Mouse (Mus musculus): ENCODE measurements around the gene Med7.

Med7 gene

DNA sequence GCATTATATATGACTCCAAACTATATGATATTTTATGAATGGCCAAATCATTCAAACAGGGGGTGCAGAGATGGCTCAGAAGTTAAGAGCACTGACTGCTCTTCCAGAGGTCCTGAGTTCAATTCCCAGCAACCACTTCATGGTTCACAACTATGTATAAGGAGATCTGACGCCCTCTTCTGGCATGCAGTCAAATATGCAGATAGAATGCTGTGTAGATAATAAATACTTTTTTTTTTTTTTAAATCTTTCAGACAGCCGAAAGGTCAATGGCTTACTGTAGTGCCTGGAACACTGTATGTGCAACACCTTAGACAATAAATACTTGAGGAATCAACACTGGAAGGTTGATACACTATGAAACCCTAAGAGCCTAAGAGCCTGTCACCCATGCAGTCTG is 6.6 kb upstream of the Med7 start:
- DNase-seq (ENCODE audit: low spot score in 2 of 2) = no peak

DNA sequence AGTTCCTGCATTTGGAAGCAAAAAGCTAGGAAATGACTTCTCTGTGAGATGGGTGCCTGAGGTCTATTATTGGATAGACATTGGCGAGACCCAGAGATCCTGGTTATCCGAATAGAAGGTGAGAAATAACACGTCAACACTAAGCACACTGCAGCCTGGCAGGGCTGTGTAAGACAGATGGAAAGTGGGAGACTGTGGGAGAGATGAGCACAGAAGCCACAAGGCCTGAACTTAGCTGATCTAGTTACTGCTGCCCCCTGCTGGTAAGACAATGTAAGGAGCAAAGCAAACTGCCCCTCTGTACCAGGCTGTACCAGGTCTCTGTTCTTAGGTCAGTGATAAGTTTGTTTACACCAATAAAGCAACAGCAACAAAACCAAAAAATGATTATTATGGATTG is 5.6 kb upstream of the Med7 start:
- peak; percentile 76 to 90 for DNase-seq (ENCODE audit: low spot score in 2 of 2)

DNA sequence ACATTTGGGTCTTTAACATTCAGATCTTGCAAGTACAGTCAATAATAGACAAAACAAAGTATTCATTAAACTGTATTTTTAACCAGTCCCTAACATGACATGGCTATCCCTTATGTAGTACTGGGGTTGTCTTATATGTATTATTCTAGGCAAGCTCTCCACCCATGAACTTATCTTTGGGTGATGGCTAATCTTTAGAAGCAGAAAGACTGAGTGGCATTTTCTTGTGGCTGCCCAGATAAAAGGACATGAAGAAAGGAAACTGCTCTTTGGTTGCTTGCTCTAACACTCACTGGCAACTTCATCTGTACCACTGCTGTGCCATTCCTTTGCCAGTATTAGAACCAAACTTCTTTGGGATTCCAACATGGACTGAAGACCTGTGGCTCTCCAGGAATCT is 1.4 kb upstream of the Med7 start:
- no peak for DNase-seq (ENCODE audit: low spot score in 2 of 2)

DNA sequence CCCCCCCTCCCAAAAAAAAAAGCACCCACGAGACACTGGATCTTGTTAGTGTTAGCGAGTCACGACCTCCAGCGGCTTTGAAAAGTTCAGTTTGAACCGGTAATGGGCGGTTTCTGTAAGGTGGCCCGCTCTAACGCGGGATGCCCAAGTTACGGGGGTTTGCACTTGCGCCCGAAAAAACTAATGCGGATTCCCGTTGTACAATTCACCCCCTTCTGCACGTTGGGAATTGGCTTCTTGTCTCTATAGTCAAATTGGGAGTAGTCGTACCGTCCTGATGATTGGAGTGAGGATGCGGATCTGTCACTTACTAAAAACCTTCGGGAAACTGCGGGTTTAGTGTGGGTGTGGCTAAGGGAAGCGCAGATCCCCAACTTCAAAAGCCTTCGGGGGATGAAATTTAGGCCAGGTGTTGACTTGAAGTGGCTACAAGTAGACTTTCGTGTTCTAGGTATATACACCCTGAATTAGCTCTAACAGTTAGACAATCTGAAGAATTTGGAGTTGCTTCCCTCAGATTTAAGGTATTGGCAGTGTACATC is 805 bp downstream of the Med7 start:
- no peak for DNase-seq (ENCODE audit: low spot score in 2 of 2)

DNA sequence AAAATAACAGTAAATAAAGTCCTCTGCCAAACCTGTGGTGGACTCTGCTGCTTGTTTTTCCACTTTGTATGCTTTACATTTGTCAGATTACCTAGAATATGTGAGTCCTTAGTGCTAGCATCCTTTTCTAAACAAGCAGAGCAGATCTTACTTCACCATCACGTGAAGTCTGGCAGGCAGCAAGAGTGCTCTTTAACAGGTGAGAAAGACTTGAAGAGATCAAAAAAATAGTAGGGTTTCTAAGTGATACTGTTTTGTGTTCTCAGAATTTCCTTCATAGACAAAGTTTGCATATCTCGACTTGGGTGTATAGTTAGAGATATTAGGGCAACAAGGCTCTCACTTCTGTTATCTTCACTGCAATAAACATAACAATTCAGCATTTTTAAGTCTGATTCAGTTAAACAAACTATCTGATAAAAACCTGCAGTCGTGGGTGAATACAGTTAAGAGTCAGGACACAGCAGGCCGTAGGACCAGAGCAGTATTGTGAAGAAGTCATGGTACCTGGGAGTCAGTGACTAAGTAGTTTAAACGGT is 2.3 kb downstream of the Med7 start:
- DNase-seq (ENCODE audit: low spot score in 2 of 2) = no peak

DNA sequence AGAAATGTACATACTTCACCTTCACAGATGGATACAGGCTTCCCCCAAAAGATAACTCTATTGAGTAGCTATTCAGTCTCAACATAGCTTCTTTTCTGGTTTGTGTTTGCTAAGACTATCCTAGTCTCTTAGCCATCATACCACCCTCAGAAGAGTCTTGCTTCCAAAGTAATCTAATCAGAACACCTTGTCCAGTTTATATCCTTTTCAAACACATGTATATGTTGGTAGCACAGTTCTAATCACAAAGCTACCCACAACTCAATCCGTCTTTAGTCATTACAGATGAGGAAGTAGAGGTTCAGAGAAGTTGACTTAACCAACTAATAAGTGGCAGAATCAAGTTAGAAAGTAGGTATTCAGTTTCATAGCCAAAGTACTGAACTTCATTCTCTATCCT is 5.0 kb downstream of the Med7 start:
- DNase-seq (ENCODE audit: low spot score in 2 of 2) = no peak

DNA sequence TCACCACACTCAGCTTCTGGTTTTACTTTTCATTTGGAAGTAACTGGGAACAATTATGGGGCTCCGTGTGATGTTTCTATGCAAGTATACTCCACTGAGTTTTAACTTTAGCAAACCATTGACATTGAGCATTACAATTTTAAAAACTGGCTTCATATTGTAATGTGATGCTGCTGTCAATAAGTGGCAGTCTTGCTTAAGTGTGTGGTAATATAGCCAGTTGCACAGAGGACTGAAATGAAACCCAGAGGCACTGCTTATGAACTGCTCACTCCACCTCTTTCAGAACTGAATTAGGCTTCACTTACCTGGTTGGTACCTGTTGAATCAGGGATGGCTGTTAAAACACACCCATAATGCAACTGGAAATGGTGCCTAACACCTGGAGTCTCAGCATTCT is 6.4 kb downstream of the Med7 start:
- no peak for DNase-seq (ENCODE audit: low spot score in 2 of 2)

DNA sequence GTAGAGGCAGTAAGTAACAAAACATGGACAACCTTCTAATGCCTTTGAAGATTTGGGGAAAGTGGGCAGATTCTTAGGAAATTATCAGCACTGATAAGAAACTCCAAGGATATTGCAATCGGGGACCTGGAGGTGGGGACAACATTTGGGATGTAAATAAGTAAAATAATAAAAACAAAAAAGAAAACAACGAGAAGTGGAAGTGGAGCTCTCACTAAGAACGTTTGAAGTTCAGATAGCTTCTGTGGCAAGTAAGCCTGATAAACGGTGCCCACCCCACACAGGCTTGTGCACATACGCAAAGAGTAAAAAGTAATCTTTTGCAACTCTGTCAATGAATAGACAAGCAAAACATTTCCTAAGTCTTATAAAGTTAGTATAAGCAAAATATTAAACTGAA is 7.3 kb downstream of the Med7 start:
- no peak for DNase-seq (ENCODE audit: low spot score in 2 of 2)

DNA sequence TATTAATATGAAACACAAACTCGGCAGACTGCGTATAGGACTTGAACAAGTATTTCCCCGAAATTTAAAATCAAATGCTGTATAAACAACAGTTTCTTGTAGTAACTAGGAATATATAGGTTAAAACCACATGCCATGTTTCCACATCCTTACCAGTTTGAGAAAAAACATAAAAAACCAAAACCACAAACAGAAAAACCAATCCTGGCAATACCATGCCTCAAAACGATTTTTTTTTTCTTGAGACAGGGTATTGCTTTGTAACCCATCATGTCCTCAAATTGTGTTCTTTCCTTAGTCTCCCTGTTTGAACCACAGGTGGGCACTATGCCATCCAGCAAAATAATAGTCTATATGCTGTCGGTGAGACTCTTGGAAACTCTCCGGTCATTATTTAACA is 9.4 kb downstream of the Med7 start:
- DNase-seq (ENCODE audit: low spot score in 2 of 2) = no peak

DNA sequence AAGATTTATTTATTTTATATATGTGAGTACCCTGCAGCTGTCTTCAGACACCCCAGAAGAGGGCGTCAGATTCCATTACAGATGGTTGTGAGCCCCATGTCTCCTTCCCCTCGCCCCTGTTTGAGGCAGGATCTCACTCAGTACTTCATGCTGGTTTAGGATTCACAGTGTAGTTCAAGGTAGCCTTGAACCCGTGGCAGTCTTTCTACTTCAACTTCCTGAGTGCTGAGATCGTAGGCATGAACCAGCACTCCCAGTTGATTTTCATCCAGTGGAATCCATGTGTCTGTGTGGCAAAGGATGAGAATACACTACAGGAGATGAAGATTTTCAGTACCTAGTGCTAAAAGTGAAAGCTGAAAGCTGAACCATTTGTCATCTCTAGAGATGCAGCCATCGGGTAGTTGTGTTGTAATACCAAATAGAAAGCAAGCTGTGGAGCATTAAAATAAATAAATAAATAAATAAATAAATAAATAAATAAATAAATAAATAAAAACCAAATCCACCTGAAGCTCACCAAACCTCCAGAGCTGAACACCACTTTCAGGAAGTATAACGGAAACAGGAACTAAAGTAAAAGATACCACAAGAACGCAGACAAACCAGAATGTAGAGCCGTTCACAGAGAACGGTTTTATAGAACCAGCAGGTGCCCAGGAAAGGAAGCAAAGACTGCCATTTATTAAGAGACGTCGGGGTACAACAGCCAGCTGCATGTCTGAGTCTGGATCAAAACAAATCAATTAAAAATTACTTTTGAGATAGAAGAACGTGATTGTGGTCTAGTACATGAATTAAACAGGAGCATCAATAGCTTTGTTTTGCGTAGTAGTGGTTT is 11.1 kb downstream of the Med7 start:
- DNase-seq (ENCODE audit: low spot score in 2 of 2) = no peak

DNA sequence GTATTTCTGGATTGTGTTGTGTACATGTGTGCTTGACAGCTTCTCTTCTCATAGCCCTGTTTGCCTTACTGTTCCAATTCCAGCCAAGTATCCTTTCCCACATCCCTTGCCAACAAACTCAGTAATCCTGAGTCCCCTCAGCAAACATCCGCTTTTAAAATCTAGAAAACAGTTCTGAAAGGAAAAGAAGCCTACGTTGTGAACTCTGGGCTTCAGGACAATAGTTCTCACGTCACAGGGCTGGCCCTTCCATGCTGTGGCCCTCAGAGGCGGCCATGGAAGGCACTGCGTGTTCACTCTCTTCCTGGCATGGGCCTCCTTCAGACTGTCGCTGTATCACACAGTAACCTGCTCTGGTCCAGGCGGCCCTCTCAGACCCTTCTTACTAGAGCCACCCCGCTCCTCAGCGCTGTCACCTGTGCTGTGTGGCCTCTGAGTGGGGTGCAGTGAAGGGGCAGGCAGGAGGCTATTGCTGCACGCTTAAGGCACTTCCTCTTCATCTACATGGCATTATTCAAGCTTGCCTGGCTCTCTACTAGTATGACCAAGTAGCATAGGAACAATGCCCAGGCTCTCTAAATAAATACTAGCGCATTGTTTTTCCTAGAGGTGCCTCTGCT is 12.8 kb downstream of the Med7 start:
- DNase-seq (ENCODE audit: low spot score in 2 of 2) = no peak

DNA sequence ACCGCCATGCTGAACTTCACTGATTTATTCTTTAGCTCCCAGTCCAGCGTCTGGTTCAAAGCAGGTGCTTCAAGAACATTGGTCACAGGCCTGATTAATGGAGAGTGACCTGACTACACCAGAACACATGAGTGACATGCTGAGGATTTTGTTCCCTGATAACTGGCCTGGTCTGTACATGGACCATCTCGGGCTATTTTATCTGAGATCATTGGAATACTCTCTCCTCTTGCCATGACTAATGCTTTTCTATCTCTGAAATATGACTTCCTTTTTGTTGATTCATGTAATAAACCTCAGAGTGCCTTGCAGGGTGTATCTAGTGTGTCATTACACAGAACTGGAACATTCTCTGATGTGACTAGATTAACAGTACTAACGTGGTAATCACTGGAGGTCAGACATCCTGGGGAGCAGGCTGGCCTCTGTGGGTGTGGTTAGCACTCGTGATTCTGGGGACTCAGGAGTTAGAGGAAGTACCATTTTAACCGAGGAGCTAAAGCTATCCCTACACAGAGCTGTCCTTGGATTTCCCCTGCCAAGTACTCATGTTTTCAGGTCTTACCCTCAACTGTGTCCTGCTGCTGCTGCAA is 17.8 kb downstream of the Med7 start, which contains the start of gene Havcr2:
TSS of gene Havcr2 (plus strand) at position 483 of the 593 bp plus-strand sequence.
- no peak for DNase-seq (ENCODE audit: low spot score in 2 of 2)

DNA sequence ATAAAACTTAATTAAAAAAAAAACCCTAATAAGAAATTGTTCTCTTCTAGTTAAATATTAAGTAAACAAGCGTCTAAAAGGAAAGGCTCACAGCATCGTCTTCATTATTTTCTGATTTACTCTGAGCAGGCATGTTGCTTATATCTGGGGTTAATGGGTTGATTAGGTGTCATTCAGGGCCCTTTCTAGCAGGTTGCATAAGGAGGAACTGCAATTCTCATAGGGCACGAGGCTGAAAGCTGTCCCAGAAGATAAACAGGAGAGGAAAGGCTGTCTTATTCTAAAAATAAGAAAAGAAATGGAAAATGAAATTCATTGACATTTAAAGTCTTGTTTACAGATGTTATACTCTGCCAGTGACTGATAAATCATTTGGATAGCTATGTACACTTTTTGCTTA is 23.2 kb downstream of the Med7 start:
- DNase-seq (ENCODE audit: low spot score in 2 of 2) = no peak

DNA sequence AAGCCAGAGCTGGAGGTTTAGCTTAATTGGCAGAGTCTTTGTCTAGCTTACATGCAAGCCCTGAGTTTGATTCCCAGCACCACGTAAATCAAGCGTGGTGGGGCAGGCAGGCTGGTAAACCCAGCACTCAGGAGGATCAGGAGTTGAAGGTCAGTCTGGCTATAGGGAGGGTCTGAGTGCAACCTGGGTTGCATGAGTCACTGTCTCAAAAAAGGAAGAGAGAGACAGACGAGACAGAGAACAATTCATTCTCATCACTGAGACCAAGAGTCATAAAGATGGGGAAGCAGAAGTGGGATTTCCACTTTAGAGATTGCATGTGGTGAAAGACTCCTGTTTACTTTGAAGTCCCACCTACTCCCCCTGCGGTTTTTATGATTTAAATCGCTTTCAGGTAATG is 24.6 kb downstream of the Med7 start:
- DNase-seq (ENCODE audit: low spot score in 2 of 2) = no peak

DNA sequence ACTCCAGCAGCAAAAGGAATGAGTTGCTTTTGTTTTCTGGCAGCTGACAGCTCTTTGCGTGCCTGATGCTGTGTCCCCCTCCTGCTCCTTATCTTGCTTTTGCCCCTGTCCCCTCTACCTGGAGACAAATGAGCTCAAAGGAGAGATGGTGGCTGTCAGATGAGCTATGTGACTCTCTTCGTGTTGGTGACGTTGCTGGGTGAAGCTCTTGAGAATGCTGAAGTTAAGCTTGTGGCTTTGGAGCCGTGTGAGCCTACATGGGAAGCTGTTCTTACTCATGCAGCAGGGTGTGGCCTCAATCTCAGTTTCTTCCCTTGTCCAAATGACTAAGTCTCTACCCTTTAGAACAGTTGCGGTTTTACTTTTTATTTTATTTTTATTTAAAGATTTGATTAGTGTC is 25.2 kb downstream of the Med7 start:
- DNase-seq (ENCODE audit: low spot score in 2 of 2) = no peak

DNA sequence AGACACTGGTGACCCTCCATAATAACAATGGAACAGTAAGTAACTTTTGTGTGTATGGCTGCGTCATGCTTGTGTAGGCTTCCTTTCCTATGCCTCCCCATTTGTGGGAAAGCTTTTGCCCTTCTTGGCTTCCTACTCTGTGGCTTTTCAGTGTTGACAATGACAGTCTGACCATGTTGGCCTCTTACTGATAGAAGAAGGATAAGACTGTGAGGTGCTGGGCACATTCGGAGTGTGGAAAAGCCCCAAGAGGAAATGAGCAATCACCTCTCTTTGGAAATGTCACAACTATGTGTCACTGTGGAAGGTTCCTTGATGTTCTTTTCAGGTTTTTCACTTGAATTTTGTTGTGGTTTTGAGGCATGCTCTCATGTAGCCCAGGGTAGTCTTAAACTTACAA is 30.2 kb downstream of the Med7 start:
- DNase-seq (ENCODE audit: low spot score in 2 of 2) = no peak

DNA sequence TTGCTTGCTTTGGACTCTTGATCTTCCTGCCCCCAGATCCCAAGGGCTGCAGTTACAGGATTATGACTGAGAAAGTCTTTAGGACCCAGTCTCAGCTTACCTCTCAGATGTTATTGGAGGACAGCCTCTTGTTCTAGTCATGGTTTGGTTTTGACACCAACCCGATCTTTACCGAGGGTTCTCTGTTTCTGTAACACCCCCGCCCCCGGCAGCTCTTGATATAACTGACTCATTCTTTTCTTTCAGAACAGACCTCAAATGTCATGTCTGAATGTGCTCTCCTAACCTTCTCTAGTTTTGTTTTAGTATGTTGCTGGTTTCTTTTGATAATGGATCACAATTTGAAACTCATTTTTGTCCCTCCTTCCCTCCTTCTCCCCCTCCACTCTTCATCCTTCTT is 37.5 kb downstream of the Med7 start:
- DNase-seq (ENCODE audit: low spot score in 2 of 2) = no peak

DNA sequence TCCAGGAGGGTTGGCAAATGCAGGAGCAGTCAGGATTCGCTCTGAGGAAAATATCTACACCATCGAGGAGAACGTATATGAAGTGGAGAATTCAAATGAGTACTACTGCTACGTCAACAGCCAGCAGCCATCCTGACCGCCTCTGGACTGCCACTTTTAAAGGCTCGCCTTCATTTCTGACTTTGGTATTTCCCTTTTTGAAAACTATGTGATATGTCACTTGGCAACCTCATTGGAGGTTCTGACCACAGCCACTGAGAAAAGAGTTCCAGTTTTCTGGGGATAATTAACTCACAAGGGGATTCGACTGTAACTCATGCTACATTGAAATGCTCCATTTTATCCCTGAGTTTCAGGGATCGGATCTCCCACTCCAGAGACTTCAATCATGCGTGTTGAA is 42.6 kb downstream of the Med7 start:
- DNase-seq (ENCODE audit: low spot score in 2 of 2) = no peak

DNA sequence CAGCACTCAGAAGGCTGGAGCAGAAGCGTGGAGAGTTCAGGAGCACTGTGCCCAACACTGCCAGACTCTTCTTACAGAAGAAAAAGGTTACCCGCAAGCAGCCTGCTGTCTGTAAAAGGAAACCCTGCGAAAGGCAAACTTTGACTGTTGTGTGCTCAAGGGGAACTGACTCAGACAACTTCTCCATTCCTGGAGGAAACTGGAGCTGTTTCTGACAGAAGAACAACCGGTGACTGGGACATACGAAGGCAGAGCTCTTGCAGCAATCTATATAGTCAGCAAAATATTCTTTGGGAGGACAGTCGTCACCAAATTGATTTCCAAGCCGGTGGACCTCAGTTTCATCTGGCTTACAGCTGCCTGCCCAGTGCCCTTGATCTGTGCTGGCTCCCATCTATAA is 43.8 kb downstream of the Med7 start:
- peak in 1 of 2 experiments; percentile 11 for DNase-seq (ENCODE audit: low spot score in 2 of 2)

DNA sequence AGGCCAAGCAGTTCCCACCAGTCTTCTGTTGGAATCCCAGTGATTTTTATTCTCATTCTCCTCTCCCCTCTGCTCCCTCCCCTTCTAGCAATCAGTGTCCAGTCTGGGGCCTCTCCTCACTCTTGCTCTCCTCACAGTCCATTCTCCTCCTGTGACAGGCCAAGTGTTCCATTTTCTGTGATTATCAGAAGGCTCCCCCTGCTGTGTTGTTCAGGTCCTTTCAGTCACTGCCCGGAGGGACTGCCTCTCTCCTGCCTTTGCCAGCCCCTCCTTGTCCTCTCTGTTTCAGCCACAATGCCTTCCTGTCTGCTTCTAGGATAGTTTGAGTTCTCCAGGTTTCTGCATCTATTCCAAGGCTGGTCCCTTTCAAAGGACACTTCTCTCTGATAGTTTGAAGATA is 51.5 kb downstream of the Med7 start:
- DNase-seq (ENCODE audit: low spot score in 2 of 2) = no peak

DNA sequence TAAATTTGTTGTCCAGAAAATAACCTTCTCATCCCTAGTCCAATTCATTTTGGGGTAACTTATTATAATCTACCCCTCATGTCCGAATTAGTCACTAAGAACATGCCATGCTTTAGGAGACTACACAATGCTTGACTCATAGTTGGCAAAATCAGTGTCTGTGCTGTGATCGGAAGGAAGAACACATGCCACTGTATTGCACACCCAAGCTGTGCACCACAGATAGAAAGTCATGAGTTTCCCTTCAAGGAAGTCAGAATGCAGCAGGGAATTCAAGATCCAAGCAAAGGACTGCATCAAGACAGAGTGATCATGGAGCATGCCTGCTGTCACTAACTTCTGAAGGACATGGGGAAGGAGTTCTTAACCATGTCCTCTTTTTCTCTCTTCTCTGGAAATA is 51.9 kb downstream of the Med7 start:
- peak in 1 of 2 experiments; percentile 11 for DNase-seq (ENCODE audit: low spot score in 2 of 2)
